Mouse (Mus musculus) cerebellum, adult 11-12 months (tissue): Measurements from ENCODE around the gene Magea8.
"Not testable (repeated sequence)": the region's sequence is repeated elsewhere in the genome, so short reads cannot be mapped to it uniquely, and the experiment has no call there.

ENCODE experiments used
- DNase-seq: peaks from one replicate; pipeline ENCODE4 v3.0.0; 2022

Gene Magea8

GRCm38 (mm10) chrX:154995750-154996149, at the start of gene Magea8:
Gene Magea8 (minus strand): TSS chrX:154995850.
- not testable (repeated sequence) for DNase-seq

GRCm38 (mm10) chrX:154949405-154949804, 46.2 kb downstream of the Magea8 start, which contains the start of gene Magea3:
Gene Magea3 (minus strand): TSS chrX:154949505.
- not testable (repeated sequence) for DNase-seq

GRCm38 (mm10) chrX:154935887-154936286, 59.8 kb downstream of the Magea8 start, which contains the start of gene Magea6:
Gene Magea6 (minus strand): TSS chrX:154935987.
- DNase-seq, result not testable (repeated sequence)
